Mouse (Mus musculus) B cell, adult 2 months (primary cell): Measurements from ENCODE around the gene Foxp1.

Experiments used
- DNase-seq, 2 experiments: peaks; one replicate each; pipeline ENCODE4 v3.0.0; 2022

Gene Foxp1

DNA sequence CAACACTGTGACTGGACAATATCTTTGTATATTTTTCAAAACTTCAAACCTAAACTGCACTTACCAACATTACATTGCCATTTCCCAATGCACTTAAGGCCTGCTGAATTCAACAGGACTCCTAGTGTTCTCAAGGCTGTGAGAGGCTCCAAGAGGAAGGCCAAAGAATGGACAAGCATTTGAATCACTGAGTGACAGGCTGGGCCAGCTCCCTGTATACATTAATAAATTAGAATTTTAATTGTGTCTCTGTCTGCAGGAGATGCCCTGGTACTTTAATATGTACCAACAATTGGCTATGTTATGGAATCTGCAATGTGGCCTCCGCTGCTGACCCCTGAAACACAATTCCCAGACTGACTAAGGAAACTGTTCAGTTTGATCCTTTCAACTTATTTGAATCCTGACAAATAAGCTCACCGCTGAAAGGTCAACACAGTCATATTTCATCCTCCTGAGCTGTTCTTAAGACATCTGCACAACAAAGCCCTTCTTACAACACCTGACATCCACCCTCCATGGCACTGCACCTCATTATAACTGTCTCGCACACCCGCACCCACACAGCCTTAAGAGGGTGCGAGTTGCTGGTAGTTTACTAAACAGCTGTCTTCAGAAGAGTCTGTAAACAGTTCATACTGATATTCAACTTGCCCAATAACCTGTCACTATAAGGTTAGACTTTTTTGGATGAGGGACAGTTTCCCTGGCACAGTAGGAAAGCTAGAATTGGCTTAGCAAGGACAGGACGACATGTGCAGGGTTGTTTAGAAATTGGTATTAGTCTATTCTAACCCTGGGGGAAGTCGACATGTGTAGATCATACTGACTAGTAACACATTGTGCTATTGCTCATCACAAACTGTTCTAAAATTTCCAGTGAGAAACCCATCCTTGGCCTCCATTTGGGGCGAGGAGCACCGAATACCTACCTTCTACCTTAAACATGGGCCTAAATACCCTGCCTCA, 448.9 kb downstream of the Foxp1 start:
- no peak for DNase-seq

GRCm38 (mm10) chr6:99070710-99071109, 451.8 kb downstream of the Foxp1 start:
- DNase-seq = no peak

GRCm38 (mm10) chr6:99069726-99070125, 452.8 kb downstream of the Foxp1 start:
- DNase-seq = no peak

DNA sequence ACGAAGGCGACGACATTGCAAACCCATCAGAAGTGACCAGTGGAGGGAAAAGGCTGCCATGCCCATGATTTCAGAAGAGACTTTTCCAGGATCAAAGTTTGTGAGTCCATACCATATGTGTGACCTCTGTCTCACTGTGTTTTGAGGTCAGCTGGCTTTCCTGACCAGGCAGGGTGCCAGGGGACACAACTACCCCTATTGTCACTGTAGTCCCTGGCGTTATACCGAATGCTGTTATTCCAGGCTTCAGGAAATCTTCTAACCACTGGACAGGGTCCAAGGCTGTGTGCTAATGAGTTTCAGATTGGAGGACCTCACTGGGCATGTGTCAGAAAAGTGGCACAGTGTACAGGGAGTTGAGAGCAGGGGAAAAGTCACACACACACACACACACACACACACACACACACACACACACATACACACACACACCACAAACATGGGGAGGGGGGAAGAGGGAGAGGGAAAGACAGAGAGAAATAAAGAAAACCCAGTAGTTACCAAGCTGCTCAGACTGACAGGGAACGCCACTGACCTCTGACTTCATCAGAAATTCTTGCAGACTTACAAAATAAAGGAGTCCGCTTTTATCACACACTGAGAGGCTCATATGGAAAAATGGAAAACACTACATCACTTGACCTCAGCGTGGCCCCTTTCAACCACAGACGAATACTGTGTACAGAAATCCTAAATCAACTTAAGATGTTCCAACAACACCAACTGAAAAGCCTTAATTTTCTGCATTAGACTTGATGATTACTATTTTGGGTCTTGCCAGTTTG, 456.8 kb downstream of the Foxp1 start:
- DNase-seq = no peak

GRCm38 (mm10) chr6:99063982-99064484, 458.5 kb downstream of the Foxp1 start:
- DNase-seq = no peak

GRCm38 (mm10) chr6:99062931-99063330, 459.6 kb downstream of the Foxp1 start:
- DNase-seq = no peak

DNA sequence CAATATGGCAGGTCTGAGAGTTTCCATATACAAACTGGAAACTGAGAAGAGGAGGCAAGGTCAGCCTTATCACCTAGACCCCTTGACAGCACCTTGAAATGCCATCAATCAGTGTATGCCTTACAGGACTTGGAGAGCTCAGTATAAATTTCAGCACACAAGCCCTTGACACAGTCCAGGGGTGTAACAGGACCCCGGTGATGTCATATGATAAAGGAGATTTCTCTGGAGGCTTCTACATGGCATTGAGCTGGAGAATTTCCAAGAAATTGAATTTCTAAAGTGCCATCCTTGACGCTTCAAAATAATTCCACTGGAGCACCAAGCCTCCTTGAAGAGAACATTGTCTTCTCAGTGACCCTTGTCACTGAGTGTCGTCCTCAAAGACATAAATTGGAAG, 463.8 kb downstream of the Foxp1 start:
- DNase-seq = no peak

- peak; percentile 85 to 89 for DNase-seq
Measured at GRCm38 (mm10) chr6:99057113-99057553, 465.4 kb downstream of the Foxp1 start.

DNA sequence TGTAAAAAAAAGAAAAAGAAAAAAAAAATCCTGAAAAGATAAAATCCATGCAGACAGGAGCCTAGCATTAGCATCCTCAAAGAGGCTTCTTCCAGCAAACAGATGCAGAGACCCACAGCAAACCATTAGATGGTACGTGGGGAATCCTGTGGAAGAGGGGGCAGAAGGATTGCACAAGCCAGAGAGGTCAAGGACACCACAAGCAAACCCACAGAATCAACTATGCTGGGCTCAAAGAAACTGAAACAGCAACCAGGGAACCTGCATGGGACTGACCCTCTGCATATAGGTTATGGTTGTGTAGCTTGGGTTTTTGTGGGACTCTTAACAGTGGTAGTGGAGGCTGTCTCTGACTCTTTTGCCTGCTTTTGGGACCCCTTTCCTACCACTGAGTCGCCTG, 466.1 kb downstream of the Foxp1 start:
- DNase-seq = peak in 1 of 2 experiments; percentile 50

- DNase-seq = peak; percentile 74 to 76
Measured at GRCm38 (mm10) chr6:99053998-99054397, 468.5 kb downstream of the Foxp1 start.

GRCm38 (mm10) chr6:99053111-99053510, 469.4 kb downstream of the Foxp1 start:
- DNase-seq = peak; percentile 78 to 85

GRCm38 (mm10) chr6:99051724-99052123, 470.8 kb downstream of the Foxp1 start:
- peak in 1 of 2 experiments; percentile 19 for DNase-seq

DNA sequence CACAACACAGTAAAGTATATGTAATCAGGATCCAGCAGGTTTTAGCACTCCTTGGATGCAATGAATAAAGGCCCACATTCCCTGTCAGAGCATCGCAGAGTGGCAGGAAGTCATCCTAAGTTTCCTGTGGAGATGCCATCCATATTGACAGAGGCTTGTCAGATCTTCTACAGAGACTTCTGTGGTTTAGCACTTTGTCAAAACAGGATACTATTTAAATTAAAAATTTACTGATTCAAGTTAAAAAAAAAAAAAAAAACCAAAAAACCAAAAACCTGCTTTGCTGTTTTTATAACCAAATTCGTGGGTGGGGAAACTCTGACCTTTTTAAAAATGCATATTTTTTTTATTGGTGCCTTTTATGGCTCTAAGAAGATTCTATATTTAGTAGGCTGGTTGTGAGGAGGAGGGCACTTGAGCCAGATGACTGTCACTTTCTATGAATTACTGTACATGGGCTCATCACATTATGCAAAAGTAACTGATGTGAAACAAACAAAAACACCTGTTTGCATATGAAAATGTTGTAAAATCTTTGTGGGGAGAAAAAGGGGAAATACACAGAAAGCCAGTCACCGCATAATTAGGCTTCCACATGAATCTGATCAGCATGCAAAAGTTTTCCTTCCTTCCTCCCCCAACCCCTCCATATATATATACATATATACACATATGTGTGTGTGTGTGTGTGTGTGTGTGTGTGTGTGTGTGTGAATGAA, 472.1 kb downstream of the Foxp1 start:
- DNase-seq = peak; percentile 51 to 60

GRCm38 (mm10) chr6:99047322-99047721, 475.2 kb downstream of the Foxp1 start:
- DNase-seq = no peak

DNA sequence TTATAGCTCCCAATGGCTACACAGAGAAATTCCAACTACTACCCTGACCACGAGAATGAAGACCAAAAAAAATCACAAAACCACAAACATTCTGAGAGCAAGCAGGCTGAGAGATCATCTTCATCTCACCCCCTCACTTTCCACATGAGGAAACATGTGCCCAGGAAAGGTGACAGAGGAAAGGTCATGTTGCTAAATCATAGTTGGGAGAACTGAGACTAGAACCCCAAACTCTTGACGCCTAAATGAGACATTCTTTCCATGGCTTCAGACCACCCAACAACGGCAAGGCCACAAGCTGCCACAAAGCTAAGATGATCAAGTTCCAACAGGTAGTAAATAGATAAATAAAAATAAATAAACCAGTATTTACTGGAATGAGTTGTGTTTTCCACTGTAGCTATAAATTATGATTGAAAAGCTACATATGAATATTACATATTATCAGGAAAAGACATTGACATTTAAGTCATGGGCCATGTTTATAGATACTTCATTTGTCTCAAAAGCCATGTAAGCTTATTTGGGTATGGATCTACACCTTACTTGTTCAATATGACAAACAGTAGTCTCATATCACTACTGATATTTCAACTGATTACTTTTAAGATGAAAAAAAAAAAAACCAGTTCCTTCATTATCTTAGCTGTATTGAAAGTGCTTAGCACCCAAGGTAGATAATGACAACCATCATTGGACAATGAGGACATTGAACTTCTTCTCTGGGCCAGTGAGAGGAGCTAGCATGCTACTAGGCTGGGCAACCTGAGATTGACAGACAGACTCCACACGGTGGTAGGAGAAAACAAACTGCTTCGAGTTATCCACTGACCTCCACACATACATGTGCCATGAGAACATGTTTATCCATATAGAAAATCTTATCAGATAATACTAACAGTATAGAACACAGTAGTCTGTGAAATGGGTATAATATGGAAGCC, 476.4 kb downstream of the Foxp1 start:
- DNase-seq = no peak

- no peak for DNase-seq
Measured at GRCm38 (mm10) chr6:99043932-99044664, 478.4 kb downstream of the Foxp1 start.

- peak; percentile 43 to 56 for DNase-seq
Measured at GRCm38 (mm10) chr6:99043226-99043625, 479.3 kb downstream of the Foxp1 start.

GRCm38 (mm10) chr6:99042175-99042954, 480.2 kb downstream of the Foxp1 start:
- DNase-seq = no peak

DNA sequence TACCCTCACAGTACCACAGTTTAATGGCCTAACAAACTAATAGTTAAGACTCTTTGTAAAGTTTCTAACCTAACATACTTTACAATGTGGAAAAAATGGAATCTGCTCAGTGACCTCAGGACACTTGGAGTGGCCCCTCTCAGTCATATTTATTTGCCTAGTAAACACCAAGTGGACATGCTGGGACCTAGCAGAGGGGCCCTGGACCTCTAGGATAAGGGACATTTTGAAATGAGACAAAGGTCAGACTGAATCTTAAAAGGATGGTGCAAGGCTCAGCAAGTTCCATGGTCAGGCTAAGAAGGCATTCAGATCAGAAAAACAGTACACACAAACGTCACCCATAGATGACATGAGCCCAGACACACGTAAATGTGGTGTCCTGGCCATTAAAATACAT, 483.5 kb downstream of the Foxp1 start:
- DNase-seq = no peak
